Mouse (Mus musculus) bone marrow macrophage, adult 2 months (primary cell): ENCODE measurements around the gene Stard7.
"Not testable (repeated sequence)": the region's sequence is repeated elsewhere in the genome, so short reads cannot be mapped to it uniquely, and the experiment has no call there.

Experiments used
- CTCF ChIP-seq: IDR thresholded peaks from 2 replicates; pipeline ENCODE4 v1.5.1; 2012; ENCODE audit warnings: low read depth, mild to moderate bottlenecking, low read length, moderate library complexity
- POLR2A ChIP-seq: IDR thresholded peaks from 2 replicates; pipeline ENCODE4 v1.6.1; 2012; ENCODE audit warnings: mild to moderate bottlenecking, low read depth, low read length, borderline replicate concordance

DNA sequence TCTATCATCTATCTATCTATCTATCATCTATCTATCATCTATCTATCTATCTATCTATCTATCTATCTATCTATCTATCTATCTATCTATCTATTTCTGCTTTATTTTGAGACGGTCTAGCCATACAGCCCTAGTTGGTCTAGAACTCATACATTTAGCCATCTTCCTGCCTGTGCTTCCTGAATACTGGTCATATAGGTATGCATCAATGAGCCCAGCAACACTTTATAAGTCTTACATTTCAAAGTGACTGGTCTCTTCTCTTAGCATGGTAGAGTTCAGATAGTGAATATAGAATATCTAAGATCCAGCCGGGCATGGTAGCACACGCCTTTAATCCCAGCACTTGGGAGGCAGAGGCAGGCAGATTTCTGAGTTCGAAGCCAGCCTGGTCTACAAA, 34.2 kb downstream of the Stard7 start:
- not testable (repeated sequence) for TF ChIP-seq CTCF, POLR2A
